Mouse (Mus musculus) spleen, postnatal 14 days (tissue): ENCODE results near the gene Palmd.

Experiments used
- DNase-seq, 2 experiments: peaks; one replicate each; pipeline ENCODE4 v3.0.0; 2021 to 2022; ENCODE audit warnings: low spot score in 2 of 2

The Palmd gene

DNA sequence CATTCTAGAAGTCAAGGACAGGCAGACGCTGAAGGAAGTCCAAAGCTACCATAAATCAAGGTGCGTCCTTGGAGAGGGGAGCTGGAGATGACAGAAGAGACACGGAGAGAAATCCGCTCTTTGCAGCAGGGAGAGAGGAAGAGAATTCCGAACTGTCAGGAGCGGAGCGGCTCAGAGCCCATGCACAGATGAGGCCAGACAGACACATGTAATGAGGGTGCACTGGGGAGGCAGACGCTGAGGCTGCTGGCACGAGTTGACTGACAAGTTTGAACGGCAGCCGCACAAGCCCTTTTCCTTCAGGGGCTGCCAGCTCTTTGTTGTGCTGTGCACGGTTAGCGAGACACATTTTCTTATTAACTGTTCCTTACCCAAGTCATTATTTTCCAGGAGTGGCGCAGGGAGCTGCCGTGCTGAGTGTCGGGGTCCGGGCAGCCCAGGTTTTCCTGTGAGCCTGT is at the start of gene Palmd:
TSS of gene Palmd (minus strand) at position 448 of the 458 bp plus-strand sequence.
- DNase-seq: no peak

GRCm38 (mm10) chr3:117010182-117010581 is 41.4 kb upstream of the Palmd start:
- DNase-seq: no peak

DNA sequence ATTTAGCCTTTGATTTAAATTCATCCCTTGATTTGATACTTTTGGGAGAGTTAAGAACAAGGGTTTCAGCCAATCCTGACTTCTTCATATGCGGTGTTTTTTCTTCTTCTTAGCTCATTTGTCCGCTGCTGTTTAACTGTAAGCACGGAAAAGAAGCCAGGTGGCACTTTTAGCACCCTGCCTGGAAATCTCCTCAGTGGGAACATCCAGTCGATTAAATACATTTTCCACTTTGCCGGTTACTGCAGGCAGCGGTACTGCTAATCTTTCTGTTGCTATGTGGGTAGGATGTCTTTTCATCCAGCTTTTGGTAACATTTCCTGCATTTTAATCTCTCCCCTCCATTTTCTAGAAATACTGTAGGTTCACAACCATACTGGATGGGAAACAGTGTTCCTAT is 38.6 kb upstream of the Palmd start:
- no peak for DNase-seq

DNA sequence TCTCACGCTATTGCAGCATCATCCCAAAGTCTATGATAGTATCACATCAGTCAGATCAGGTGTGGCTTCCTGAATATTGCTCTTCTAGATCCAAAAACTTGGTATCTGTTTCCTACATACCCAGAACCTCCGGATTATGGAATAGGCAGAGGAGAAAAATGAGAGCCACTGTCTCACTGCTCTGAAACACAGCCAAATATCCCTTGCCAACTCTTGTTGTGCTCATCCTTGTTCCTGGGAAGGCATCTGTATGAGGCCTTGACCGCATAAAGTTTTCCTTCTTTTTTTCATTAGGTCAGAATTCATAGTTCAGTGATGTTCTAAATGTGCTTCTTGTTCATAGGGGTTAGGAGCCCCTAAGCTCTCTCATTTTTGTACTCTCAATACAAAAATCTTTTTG is 37.8 kb upstream of the Palmd start:
- no peak for DNase-seq

GRCm38 (mm10) chr3:117003379-117003778 is 34.6 kb upstream of the Palmd start:
- no peak for DNase-seq

DNA sequence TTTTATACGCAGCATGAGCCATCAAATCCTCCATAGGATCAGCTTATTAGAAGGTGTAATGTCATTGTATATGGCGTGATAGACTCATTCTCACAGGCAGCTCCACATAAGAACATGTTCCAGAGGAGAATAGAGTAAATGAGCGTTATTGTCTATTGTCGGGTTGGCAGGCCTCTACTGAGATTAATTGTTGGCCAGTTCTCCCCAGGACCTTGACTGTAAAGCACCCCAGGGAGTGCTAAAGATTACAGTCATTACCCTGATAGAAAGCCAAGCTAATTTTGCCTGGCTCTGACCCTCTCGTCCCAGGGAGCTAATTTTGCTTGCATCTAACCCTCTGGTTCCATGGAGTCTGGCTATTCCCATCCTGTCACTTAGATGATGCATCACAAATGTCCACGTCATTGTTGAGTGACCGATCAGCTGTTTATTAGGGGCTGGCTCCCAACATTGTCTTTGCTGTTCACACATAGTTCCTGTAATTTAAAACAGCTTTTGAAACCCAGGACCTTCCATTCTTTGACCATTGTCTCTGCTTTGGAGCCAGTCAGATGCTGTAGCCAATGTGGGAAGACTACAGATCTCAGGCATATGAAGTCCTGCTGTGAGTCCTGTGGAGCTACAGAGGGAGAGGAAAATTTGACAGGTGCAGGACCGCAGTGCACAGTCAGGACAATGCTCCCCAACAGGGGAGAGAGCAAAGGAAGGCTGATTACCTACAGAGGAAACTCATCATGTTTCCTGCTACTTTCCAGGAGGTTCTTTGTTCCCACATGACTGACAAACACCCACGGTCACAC is 33.1 kb upstream of the Palmd start:
- DNase-seq: no peak

DNA sequence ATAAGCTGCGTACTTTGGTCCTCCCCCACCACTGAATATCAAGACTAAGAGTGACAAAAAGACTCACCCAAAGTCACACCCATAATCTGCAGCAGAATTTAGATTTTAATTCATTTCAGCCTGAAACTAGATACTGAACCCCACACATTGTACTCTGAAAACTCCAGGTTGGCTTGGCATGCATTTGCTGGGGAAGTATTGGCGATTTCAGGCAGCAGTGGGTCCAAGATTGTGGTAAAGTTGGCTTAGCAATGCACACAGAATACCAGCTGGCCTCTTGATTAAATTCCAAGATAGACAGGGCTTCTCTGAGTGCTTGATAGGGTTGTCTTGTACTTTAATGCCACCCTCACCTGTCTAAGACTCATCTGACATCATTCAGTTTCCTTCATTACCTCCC is 24.2 kb upstream of the Palmd start:
- DNase-seq: no peak

DNA sequence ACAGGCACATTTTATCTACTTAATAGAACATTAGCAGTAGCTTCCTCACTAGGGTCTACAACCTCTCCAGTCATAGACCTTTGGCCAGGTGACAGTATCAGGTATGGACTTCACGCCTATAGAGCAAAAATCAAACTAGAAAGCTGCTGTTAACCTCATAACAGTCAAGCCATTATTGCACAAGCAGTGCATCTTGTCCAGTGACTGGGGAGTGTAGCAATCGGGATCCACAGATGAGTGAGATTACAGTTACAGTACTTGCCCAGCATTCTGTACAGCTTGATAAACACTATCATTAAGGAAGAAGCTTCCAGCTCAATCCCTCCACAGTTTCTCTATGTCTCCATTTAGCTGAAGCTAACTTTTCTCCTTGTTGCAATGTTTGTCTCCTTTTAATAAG is 22.4 kb upstream of the Palmd start:
- DNase-seq: no peak

DNA sequence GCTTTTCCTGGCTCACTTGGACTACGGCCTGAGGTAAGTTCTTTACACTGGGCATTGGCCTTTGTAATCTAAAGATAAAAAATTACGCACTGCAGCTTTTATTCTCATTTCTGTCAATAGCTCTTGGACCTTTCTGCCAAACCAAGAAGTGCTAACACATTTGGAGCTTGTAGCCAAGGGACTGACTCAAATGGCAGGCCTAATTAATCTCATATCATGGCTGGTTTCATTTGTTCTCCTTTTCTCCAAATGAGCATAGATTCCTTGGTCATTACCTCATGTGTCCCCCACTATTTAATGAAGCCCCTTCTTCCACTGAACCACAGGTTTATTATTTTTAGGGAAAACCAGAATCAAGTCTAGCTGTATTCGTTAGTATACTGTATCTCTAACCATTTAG is 19.4 kb upstream of the Palmd start:
- DNase-seq: no peak

GRCm38 (mm10) chr3:116986451-116986850 is 17.7 kb upstream of the Palmd start:
- no peak for DNase-seq

DNA sequence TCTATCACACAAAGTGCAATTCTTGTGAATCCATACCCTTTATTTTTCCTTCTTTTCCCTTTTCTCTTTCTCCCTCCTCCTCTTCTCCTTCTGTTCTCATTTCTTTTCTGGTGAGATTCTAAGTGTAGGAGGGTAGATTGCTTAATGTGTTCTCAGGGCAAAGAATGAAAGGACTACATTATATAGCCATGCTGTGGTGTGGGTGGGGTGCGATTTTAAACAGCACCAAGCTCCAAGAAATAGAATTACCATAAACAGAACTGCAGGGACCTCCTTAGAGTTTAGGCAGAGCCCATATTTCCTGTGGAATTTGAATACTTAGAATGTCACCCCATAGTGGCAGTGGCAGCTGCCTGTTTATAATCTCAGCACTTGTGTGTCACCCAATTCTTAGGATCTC is 17.0 kb upstream of the Palmd start:
- no peak for DNase-seq

- no peak for DNase-seq
These were observed 16.3 kb upstream of the Palmd start for GRCm38 (mm10) chr3:116985042-116985455.

GRCm38 (mm10) chr3:116981811-116982575 is 13.2 kb upstream of the Palmd start:
- no peak for DNase-seq

DNA sequence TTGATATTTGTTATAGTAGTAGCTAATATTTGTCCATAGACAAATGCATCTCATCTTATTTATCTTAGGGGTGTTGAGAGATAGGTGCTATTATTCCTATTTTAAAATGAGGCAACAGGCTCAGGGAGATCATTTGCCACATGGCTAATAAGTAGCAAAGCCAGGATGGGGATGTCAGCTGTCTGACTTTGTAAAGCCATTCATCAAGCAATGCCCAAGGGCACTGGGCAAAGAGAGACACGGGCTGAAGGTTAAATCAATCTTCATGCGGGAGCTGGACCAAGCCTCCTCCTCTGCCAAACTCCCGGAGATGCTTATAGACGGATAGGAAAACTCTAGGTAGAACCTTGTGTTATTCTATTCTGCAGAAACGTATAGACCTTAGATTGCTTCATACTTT is 999 bp upstream of the Palmd start:
- DNase-seq: no peak

DNA sequence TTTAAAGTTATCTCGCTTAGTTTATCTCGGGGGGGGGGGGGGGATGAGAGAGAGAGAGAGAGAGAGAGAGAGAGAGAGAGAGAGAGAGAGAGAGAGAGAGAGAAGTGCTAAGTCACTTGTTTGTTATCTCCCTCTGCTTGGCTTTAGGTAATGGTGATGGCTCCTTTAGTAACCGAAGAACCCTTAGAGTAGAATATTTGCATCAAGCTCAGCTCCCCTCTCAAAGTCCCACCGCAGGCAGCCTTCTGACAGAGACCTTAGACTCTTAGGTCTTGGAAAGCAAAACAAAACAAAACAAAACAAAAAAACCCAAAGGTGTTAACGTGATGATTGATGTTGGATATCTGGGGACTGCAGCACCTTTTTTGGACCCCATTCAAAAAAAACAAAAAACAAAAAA is 216 bp upstream of the Palmd start:
- DNase-seq: no peak

GRCm38 (mm10) chr3:116967967-116968366 is 820 bp downstream of the Palmd start, which contains the start of gene 4930455H04Rik:
Gene 4930455H04Rik (plus strand): TSS chr3:116968267.
- DNase-seq: no peak

DNA sequence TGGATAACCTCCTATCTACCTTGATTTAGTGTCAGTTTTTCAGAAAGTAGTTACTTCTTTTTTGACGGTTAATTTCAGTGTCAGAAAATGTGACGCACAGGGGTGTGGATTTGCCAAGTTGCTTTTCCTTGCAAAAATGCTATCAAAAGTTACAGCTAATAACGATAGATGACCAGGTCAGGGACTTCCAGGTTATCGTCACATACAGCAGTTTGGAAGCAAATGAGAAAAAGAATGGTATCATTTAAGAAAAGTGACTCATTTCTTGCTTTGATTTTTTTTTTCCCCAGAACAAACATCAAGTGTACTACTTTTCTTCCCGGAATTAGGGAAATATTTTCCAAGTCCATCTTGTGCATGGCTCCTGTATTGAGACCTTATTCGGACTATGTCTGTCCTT is 1.4 kb downstream of the Palmd start:
- DNase-seq: no peak

- no peak for DNase-seq
These were observed 2.0 kb downstream of the Palmd start for GRCm38 (mm10) chr3:116966800-116967199.

DNA sequence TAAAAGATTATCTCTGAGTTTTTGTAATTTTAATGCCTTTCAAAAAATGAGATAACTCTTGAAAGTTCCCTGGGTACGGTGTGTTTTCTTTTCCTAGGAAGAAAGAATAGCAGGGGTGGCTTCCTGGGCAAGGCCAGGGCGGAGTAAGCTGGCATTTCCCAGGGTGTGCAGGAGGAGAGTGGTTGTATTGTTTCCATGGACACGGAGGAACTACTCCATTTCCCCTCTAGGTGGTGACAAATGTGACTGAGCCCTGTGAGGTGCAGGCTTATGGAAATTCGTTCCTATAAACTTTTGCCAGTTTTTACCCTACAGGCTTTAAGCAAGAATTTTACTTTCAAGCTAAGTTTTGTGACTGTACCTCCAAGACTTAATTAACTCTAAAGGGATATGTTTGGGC is 2.6 kb downstream of the Palmd start:
- DNase-seq: no peak

DNA sequence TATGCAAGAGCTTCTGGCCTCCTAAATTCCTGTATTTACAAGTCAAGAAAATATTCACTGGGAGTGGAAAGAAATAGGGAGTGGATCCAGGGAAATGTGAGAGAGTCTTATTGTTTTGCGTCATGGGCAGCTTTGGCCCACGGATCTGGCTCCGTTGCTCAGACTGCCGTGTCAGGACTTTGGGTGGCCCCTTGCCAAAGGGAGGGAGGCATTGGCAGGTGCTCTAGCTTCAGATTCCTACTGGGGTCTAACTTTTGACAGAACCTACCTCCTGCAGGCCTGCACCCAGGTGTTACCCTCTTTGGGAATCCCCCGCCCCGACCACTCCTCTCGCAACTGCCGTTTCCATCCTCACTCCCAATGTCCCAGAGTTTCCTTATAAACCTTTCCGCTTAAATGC is 4.4 kb downstream of the Palmd start:
- no peak for DNase-seq

- DNase-seq: no peak
These were observed 5.6 kb downstream of the Palmd start for GRCm38 (mm10) chr3:116963213-116963612.

DNA sequence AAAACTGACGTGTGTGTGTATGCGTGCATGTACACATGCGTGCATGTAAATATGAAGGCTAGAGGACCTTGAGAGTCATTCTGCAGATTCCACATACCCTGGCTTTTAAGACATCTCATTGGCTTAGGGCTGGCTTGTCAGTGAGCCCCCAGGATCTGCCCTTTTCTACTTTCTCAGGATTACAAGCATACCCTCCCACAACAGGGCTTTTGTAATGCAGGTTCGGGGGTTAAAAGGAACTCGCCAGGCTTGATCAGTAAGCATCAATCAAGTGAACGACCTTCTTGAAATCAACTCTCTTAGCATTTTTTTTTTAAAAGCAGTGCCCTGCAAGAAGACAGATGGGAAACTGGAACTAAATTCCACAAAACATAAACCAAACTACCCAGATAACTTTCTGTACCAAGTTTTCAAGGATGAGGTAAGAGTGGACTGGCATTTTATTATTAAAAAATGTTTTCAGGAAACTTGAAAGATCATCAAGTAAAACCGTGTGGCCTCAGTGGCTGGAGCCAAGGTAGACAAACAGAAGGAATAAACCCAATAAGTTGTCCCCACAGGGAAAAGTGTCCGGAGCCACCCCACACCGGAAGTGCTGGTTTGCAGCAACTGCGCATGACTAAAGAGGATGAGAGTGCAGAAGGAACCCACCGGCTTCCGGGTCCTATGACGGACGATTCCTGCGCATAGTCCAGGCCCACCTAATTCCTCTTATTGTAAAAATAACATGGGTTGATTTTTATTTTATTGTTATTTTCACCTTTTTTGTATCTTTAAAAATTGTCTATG is 7.2 kb downstream of the Palmd start:
- no peak for DNase-seq
